Mouse (Mus musculus): Measurements from ENCODE around the gene Gpr108.
"Not testable (repeated sequence)": the region's sequence is repeated elsewhere in the genome, so short reads cannot be mapped to it uniquely, and the experiment has no call there.

DNA sequence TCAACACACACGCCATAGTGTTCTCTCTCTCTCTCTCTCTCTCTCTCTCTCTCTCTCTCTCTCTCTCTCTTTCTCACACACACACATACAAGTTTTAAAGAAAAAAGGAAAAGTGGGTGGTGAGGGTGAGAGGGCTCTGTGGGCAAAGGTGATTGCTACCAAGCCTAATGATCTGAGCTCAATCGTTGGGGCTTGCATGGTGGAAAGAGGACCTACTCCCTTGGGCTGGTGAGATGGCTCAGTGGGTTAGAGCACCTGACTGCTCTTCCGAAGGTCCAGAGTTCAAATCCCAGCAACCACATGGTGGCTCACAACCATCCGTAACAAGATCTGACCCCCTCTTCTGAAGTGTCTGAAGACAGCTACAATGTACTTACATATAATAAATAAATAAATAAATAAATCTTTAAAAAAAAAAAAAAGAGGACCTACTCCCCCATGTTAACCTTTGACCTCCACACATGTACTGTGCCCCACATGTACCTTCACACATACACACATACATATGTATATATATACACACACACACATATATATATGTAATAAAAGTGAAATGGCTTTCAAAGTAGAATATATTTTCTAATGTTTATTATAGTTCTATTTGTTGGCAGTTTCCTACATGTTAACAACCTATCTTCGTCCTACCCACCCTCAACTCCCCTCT, 29.5 kb upstream of the Gpr108 start:
- TF ChIP-seq CTCF (IDR thresholded peaks at IDR 0.05; ENCODE audit: extremely low read depth, insufficient read length, insufficient replicate concordance, low read depth, low read length); POLR2A (IDR thresholded peaks at IDR 0.05; ENCODE audit: low read depth, low read length): not testable (repeated sequence)
